Comparison of ENCODE assay signal across 10 mouse cellular contexts in the genomic region with DNA sequence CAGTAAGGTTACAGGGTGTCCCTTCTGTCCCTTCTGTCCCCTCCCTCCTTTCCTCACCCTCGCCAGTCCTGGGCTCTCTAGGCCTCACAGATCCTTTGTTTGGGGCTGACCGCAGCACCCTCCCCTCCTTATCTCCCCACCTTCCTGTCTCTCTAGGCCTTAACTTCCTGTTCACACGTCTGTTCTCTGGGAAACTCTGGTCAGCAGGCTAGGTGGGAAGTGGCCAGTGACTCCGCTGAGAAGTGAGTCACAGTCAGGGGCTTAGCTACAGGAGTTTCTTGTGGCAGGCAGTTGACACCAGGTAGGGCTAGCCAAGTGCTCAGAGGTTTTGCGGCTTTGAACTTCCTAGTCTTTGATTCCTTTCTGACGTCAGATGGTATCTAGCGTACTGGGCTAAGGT. TPM values are rescaled to one million over a fixed set of nuclear protein-coding genes. Genes with fewer than 3 reads are reported as not detected.
DNase-seq lines count a peak whose midpoint lies in the region; ATAC-seq and TF ChIP-seq lines count a peak whose summit lies in the region.
"Had no signal": no experiment of that assay in that cellular context is flagged by ENCODE, and none has a peak within 500 bp of the region (broad histone marks: within the 10 kb centered on the region; RNA-seq: fewer than 3 reads in every experiment).

No protein-coding gene starts in this region.

- no peak overlapping the region for H3K9ac ChIP-seq in heart, embryonic 15.5 days
- H3K9ac ChIP-seq in hindbrain, embryonic 16.5 days (ENCODE audit: low read depth, low read length), result no peak overlapping the region; the same call in 1 of the 2 replicates

- H3K9me3 ChIP-seq in heart, embryonic 15.5 days (replicated peaks), result no peaks in the 10 kb centered on the region
- H3K9me3 ChIP-seq in hindbrain, embryonic 16.5 days (ENCODE audit: control insufficient read depth, low read length), result no peaks in the 10 kb centered on the region

- no peak for TF ChIP-seq CTCF in layer of hippocampus, adult 2 months (conservative IDR thresholded peaks at IDR 0.05)

- intact Hi-C loops in left cerebral cortex, postnatal 36 days (cut with DNase I), result no loop called here

- 36% methylated on average over 7 of the region's 7 CpGs for WGBS in heart, embryonic 15.5 days
- WGBS in hindbrain, embryonic 16.5 days, result 80% methylated on average over 7 of the region's 7 CpGs

- no peak overlapping the region for H3K4me2 ChIP-seq in heart, embryonic 15.5 days
- no peak overlapping the region for H3K4me2 ChIP-seq in hindbrain, embryonic 16.5 days (ENCODE audit: low read length)

- H3K36me3 ChIP-seq in heart, embryonic 15.5 days, result peaks cover 12% of the 10 kb centered on the region; the same call in 1 of the 2 replicates
- no peaks in the 10 kb centered on the region for H3K36me3 ChIP-seq in hindbrain, embryonic 16.5 days (ENCODE audit: control insufficient read depth, insufficient read depth, low read length)

- no peaks in the 10 kb centered on the region for H3K27me3 ChIP-seq in heart, embryonic 15.5 days
- H3K27me3 ChIP-seq in hindbrain, embryonic 16.5 days (replicated peaks; ENCODE audit: control insufficient read depth, insufficient read depth, low read length), result no peaks in the 10 kb centered on the region

- peaks cover 54% of the 10 kb centered on the region for H3K4me1 ChIP-seq in heart, embryonic 15.5 days (replicated peaks)
- H3K4me1 ChIP-seq in hindbrain, embryonic 16.5 days (ENCODE audit: control insufficient read depth, insufficient read depth, low read depth, low read length), result no peaks in the 10 kb centered on the region

- no peak overlapping the region for H3K4me3 ChIP-seq in heart, embryonic 15.5 days
- H3K4me3 ChIP-seq in hindbrain, embryonic 16.5 days (ENCODE audit: low read length), result no peak overlapping the region
- no peak overlapping the region for H3K4me3 ChIP-seq in layer of hippocampus, adult 2 months

- peak overlapping the region; percentile 70 for H3K27ac ChIP-seq in heart, embryonic 15.5 days
- H3K27ac ChIP-seq in hindbrain, embryonic 16.5 days (ENCODE audit: low read depth, low read length), result no peak overlapping the region
- H3K27ac ChIP-seq in layer of hippocampus, adult 2 months, result no peak overlapping the region

- peak; percentile 36 for DNase-seq in adrenal gland, postnatal 14 days
- no peak for DNase-seq in adrenal gland, postnatal 10 days
- peak; percentile 65 for DNase-seq in lung, postnatal 25 days (ENCODE audit: low spot score)
- DNase-seq in layer of hippocampus, adult 2 months (ENCODE audit: low spot score in 2 of 2), result no peak
- no peak for DNase-seq in left cerebral cortex, postnatal 36 days (ENCODE audit: low spot score in 2 of 2)
- DNase-seq: retina, postnatal 1 day had no signal

- peak; percentile 81 for ATAC-seq in CD4-positive, CD25-positive, alpha-beta regulatory T cell, adult 4 months
- ATAC-seq in heart, embryonic 15.5 days (replicated peaks; ENCODE audit: insufficient number of reproducible peaks, insufficient read depth, low FRiP score, low read depth), result peak; percentile 41
- ATAC-seq in hindbrain, embryonic 16.5 days, result no peak

RNA-seq across cellular contexts. Expression of gene Ifitm5, which starts 3.1 kb away (rescaled TPM):
- total RNA-seq in adrenal gland, postnatal 14 days (2021), result 0.63 and 1.4 TPM in 2 replicates
- 1 to 10 TPM; 1.4 to 3.3 TPM for total RNA-seq in adrenal gland, postnatal 10 days (2021)
- not detected for polyA plus RNA-seq in CD4-positive, CD25-positive, alpha-beta regulatory T cell, adult 4 months (2017; shearing (Covaris generic))
- polyA plus RNA-seq in heart, embryonic 15.5 days (2015; fragmentation: Nextera tagmentation; extraction: Ambion mirVana), result 1.6 and 2.5 TPM in 2 replicates
- polyA plus RNA-seq in hindbrain, embryonic 16.5 days (2015; fragmentation: Nextera tagmentation; extraction: Ambion mirVana), result 0.49 and 1.7 TPM in 2 replicates
- not detected for total RNA-seq in layer of hippocampus, adult 2 months (2021)
- not detected for total RNA-seq in left cerebral cortex, postnatal 36 days (2021)
- total RNA-seq: layer of hippocampus, adult 8-10 months had no signal

RNA-seq across cellular contexts. Expression of gene Pgghg, which starts 5.8 kb away (rescaled TPM):
- 26.9 and 28.9 TPM in 2 replicates for total RNA-seq in adrenal gland, postnatal 14 days (2021)
- 10 to 100 TPM; 31.6 to 37.2 TPM for total RNA-seq in adrenal gland, postnatal 10 days (2021)
- 10 to 100 TPM; 15.1 to 30.9 TPM for polyA plus RNA-seq in CD4-positive, CD25-positive, alpha-beta regulatory T cell, adult 4 months (2017; shearing (Covaris generic))
- polyA plus RNA-seq in heart, embryonic 15.5 days (2015; fragmentation: Nextera tagmentation; extraction: Ambion mirVana), result 9.3 and 15.5 TPM in 2 replicates
- polyA plus RNA-seq in hindbrain, embryonic 16.5 days (2015; fragmentation: Nextera tagmentation; extraction: Ambion mirVana), result 8.3 and 10.4 TPM in 2 replicates
- 1 to 10 TPM; 4.0 to 7.1 TPM for total RNA-seq in layer of hippocampus, adult 2 months (2021)
- 1 to 10 TPM; 3.3 to 5.8 TPM for total RNA-seq in left cerebral cortex, postnatal 36 days (2021)

RNA-seq across cellular contexts. Expression of gene Gm45717, which starts 8.8 kb away (rescaled TPM):
- total RNA-seq in adrenal gland, postnatal 14 days (2021), result 1.1 TPM in 1 of 2 replicates, not detected in the other
- not detected for total RNA-seq in adrenal gland, postnatal 10 days (2021)
- polyA plus RNA-seq in CD4-positive, CD25-positive, alpha-beta regulatory T cell, adult 4 months (2017; shearing (Covaris generic)), result under 1 TPM in 1 of 2 experiments, not detected in 1; 0.82 TPM
- not detected in 2 replicates for polyA plus RNA-seq in heart, embryonic 15.5 days (2015; fragmentation: Nextera tagmentation; extraction: Ambion mirVana)
- not detected in 2 replicates for polyA plus RNA-seq in hindbrain, embryonic 16.5 days (2015; fragmentation: Nextera tagmentation; extraction: Ambion mirVana)
- total RNA-seq in layer of hippocampus, adult 2 months (2021), result not detected
- total RNA-seq in left cerebral cortex, postnatal 36 days (2021), result not detected
- total RNA-seq: layer of hippocampus, adult 8-10 months had no signal

RNA-seq across cellular contexts. Expression of gene Ifitm2, which starts 8.8 kb away (rescaled TPM):
- 458 and 515 TPM in 2 replicates for total RNA-seq in adrenal gland, postnatal 14 days (2021)
- 100 to 1,000 TPM; 418 to 468 TPM for total RNA-seq in adrenal gland, postnatal 10 days (2021)
- polyA plus RNA-seq in CD4-positive, CD25-positive, alpha-beta regulatory T cell, adult 4 months (2017; shearing (Covaris generic)), result 10 to 100 TPM; 39.6 to 46.5 TPM
- 459 and 624 TPM in 2 replicates for polyA plus RNA-seq in heart, embryonic 15.5 days (2015; fragmentation: Nextera tagmentation; extraction: Ambion mirVana)
- polyA plus RNA-seq in hindbrain, embryonic 16.5 days (2015; fragmentation: Nextera tagmentation; extraction: Ambion mirVana), result 182 and 202 TPM in 2 replicates
- 10 to 100 TPM; 13.0 to 16.3 TPM for total RNA-seq in layer of hippocampus, adult 2 months (2021)
- 10 to 100 TPM; 12.3 to 14.0 TPM for total RNA-seq in left cerebral cortex, postnatal 36 days (2021)

RNA-seq across cellular contexts. Expression of gene Ifitm1, which starts 20.0 kb away (rescaled TPM):
- 7.3 and 13.5 TPM in 2 replicates for total RNA-seq in adrenal gland, postnatal 14 days (2021)
- total RNA-seq in adrenal gland, postnatal 10 days (2021), result 10 to 100 TPM; 12.2 to 12.4 TPM
- polyA plus RNA-seq in CD4-positive, CD25-positive, alpha-beta regulatory T cell, adult 4 months (2017; shearing (Covaris generic)), result not detected
- polyA plus RNA-seq in heart, embryonic 15.5 days (2015; fragmentation: Nextera tagmentation; extraction: Ambion mirVana), result 11.7 and 49.8 TPM in 2 replicates
- 15.2 and 19.4 TPM in 2 replicates for polyA plus RNA-seq in hindbrain, embryonic 16.5 days (2015; fragmentation: Nextera tagmentation; extraction: Ambion mirVana)
- total RNA-seq in layer of hippocampus, adult 2 months (2021), result 1 to 10 TPM; 1.9 to 2.9 TPM
- 1 to 10 TPM; 3.6 to 4.2 TPM for total RNA-seq in left cerebral cortex, postnatal 36 days (2021)

Comparison
In these comparisons a context has a peak if more than half of its experiments do, and no peak if none do; other contexts are left out.
1. DNase-seq: peak in adrenal gland, postnatal 14 days (single experiment) and lung, postnatal 25 days (single experiment); none in adrenal gland, postnatal 10 days (single experiment), layer of hippocampus, adult 2 months (0 of 2) and left cerebral cortex, postnatal 36 days (0 of 2).